9 mouse cellular contexts compared by ENCODE assay signal in genomic region chr7:78766019-78766683, GRCm38 (mm10). TPM values are rescaled to one million over a fixed set of nuclear protein-coding genes. Genes with fewer than 3 reads are reported as not detected.
A peak's percentile ranks its signal among the peaks of the same experiment; 100 is the strongest.
DNase-seq lines count a peak whose midpoint lies in the region; ATAC-seq lines count a peak whose summit lies in the region.
"Had no signal": no experiment of that assay in that cellular context is flagged by ENCODE, and none has a peak within 500 bp of the region (broad histone marks: within the 10 kb centered on the region; RNA-seq: fewer than 3 reads in every experiment).

No protein-coding gene starts in this region.

- no peaks in the 10 kb centered on the region for H3K36me3 ChIP-seq in forebrain, embryonic 14.5 days (ENCODE audit: control insufficient read depth, insufficient read depth, low read length)
- peaks cover under 1% of the 10 kb centered on the region; the same call in 1 of the 2 replicates for H3K36me3 ChIP-seq in hindbrain, embryonic 10.5 days
- H3K36me3 ChIP-seq: limb, embryonic 12.5 days had no signal

- DNase-seq in ES-CJ7 (ENCODE audit: low read depth, low spot score), result peak; percentile 80
- DNase-seq in c-Kit-positive CD71-positive TER-119-negative erythroid progenitor cells, embryonic 14.5 days (ENCODE audit: low read depth), result peak; percentile 30
- DNase-seq in forebrain, embryonic 14.5 days (ENCODE audit: low spot score), result peak; percentile 90
- peak; percentile 87 for DNase-seq in hindbrain, embryonic 10.5 days (ENCODE audit: low spot score)
- DNase-seq in layer of hippocampus, adult 9-10 months (ENCODE audit: low spot score), result peak; percentile 88
- DNase-seq in lung, postnatal 25 days (ENCODE audit: low spot score), result peak; percentile 57
- peak; percentile 75 for DNase-seq in retina, postnatal 7 days (ENCODE audit: low read depth, low spot score)
- DNase-seq in thymus, postnatal 4 days, result peak; percentile 94

- no peaks in the 10 kb centered on the region for H3K27me3 ChIP-seq in forebrain, embryonic 14.5 days (replicated peaks; ENCODE audit: control insufficient read depth, insufficient read depth, low read length)
- H3K27me3 ChIP-seq in hindbrain, embryonic 10.5 days (ENCODE audit: insufficient read depth, poor library complexity, severe bottlenecking), result no peaks in the 10 kb centered on the region

- 20% methylated on average over 18 of the region's 18 CpGs for WGBS in forebrain, embryonic 14.5 days
- WGBS in hindbrain, embryonic 10.5 days, result 26% methylated on average over 18 of the region's 18 CpGs

- H3K27ac ChIP-seq in forebrain, embryonic 14.5 days (ENCODE audit: low read depth, low read length), result no peak overlapping the region
- no peak overlapping the region for H3K27ac ChIP-seq in hindbrain, embryonic 10.5 days
- H3K27ac ChIP-seq: limb, embryonic 12.5 days had no signal

- H3K4me1 ChIP-seq in forebrain, embryonic 14.5 days (ENCODE audit: control insufficient read depth, insufficient read depth, low read length), result no peaks in the 10 kb centered on the region
- H3K4me1 ChIP-seq in hindbrain, embryonic 10.5 days (replicated peaks), result no peaks in the 10 kb centered on the region
- H3K4me1 ChIP-seq: limb, embryonic 12.5 days had no signal

- H3K4me2 ChIP-seq in forebrain, embryonic 14.5 days (ENCODE audit: low read length), result peak overlapping the region; percentile 29
- H3K4me2 ChIP-seq: limb, embryonic 12.5 days had no signal

- no peak overlapping the region for H3K9ac ChIP-seq in forebrain, embryonic 14.5 days (ENCODE audit: low read length)
- H3K9ac ChIP-seq: limb, embryonic 12.5 days had no signal

- no peaks in the 10 kb centered on the region for H3K9me3 ChIP-seq in forebrain, embryonic 14.5 days (replicated peaks; ENCODE audit: control insufficient read depth, low read length)
- no peaks in the 10 kb centered on the region for H3K9me3 ChIP-seq in hindbrain, embryonic 10.5 days
- H3K9me3 ChIP-seq: limb, embryonic 12.5 days had no signal

- H3K4me3 ChIP-seq in forebrain, embryonic 14.5 days (ENCODE audit: low read depth, low read length), result no peak overlapping the region
- H3K4me3 ChIP-seq in hindbrain, embryonic 10.5 days, result no peak overlapping the region
- H3K4me3 ChIP-seq: limb, embryonic 12.5 days had no signal

- ATAC-seq in forebrain, embryonic 14.5 days, result peak; percentile 84

RNA-seq across cellular contexts. Expression of gene Mrps11, which starts 16.8 kb away (rescaled TPM):
- 75.4 and 88.2 TPM in 2 replicates for polyA plus RNA-seq in forebrain, embryonic 14.5 days (2014; fragmentation: Nextera tagmentation; extraction: Ambion mirVana)
- polyA plus RNA-seq in hindbrain, embryonic 10.5 days (2016; fragmentation: Nextera tagmentation; extraction: Ambion mirVana), result 85.3 and 91.7 TPM in 2 replicates

RNA-seq across cellular contexts. Expression of gene Mrpl46, which starts 17.2 kb away (rescaled TPM):
- polyA plus RNA-seq in forebrain, embryonic 14.5 days (2014; fragmentation: Nextera tagmentation; extraction: Ambion mirVana), result 65.2 and 71.4 TPM in 2 replicates
- polyA plus RNA-seq in hindbrain, embryonic 10.5 days (2016; fragmentation: Nextera tagmentation; extraction: Ambion mirVana), result 78.3 and 78.5 TPM in 2 replicates

RNA-seq across cellular contexts. Expression of gene Ntrk3, which starts 28.3 kb away (rescaled TPM):
- 16.4 and 21.6 TPM in 2 replicates for polyA plus RNA-seq in forebrain, embryonic 14.5 days (2014; fragmentation: Nextera tagmentation; extraction: Ambion mirVana)
- 3.3 and 4.5 TPM in 2 replicates for polyA plus RNA-seq in hindbrain, embryonic 10.5 days (2016; fragmentation: Nextera tagmentation; extraction: Ambion mirVana)

Comparison
In these comparisons a context has a peak if more than half of its experiments do, and no peak if none do; other contexts are left out.
1. DNase-seq: peak in every context shown above with its lines; median percentile 94 in thymus, postnatal 4 days; 90 in forebrain, embryonic 14.5 days; 88 in layer of hippocampus, adult 9-10 months; 87 in hindbrain, embryonic 10.5 days; 80 in ES-CJ7; 75 in retina, postnatal 7 days; 57 in lung, postnatal 25 days; 30 in c-Kit-positive CD71-positive TER-119-negative erythroid progenitor cells, embryonic 14.5 days.